Mouse (Mus musculus): Measurements from ENCODE around the gene Plcxd3. TPM values are rescaled to one million over a fixed set of nuclear protein-coding genes. Genes with fewer than 3 reads are reported as not detected.

Plcxd3 gene
- polyA plus RNA-seq, 1 experiment: not detected

DNA sequence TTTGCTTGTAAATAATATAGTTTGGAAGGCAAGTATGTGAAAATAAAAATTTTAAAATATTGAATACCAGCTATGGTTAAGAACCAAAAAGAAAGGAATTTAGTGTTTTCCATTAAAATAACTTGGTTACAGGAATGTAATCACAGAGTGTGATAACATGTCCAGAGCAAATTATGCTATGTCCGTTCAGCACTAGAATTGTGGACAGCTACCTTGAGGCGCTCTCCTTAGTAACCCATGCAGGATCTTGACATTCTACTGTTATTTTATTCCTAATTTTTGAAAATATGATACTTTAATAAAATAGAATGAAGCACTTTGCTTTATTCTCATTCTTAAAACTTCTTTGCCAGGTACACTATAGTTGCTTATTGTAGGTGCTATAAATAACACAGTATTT is 7.5 kb upstream of the Plcxd3 start:
- Histone ChIP-seq H3K27me3 (ENCODE audit: control insufficient read depth, insufficient read depth, low read length) (no peaks in the 10 kb centered on the region), H3K36me3 (ENCODE audit: control insufficient read depth, insufficient read depth, low read length) (no peaks in the 10 kb centered on the region), H3K4me1 (ENCODE audit: control insufficient read depth, insufficient read depth, insufficient read length) (no peaks in the 10 kb centered on the region), H3K4me3 (ENCODE audit: extremely low read depth, insufficient read depth, insufficient read length) (no peak overlapping the region), H3K27ac (ENCODE audit: insufficient read depth, low read length) (no peak overlapping the region)
- 68% methylated on average over 2 of the region's 2 CpGs for WGBS
- DNase-seq (ENCODE audit: low read depth in 1 of 2, low spot score in 2 of 2): no peak
- no peak for TF ChIP-seq POLR2A (IDR thresholded peaks at IDR 0.05; ENCODE audit: low read depth, low read length)
- TF ChIP-seq CTCF (IDR thresholded peaks at IDR 0.05; ENCODE audit: extremely low read depth, insufficient read depth, insufficient read length, insufficient replicate concordance): no peak

- Histone ChIP-seq H3K4me3 (ENCODE audit: extremely low read depth, insufficient read depth, insufficient read length) (no peak overlapping the region), H3K4me1 (ENCODE audit: control insufficient read depth, insufficient read depth, insufficient read length) (no peaks in the 10 kb centered on the region), H3K36me3 (ENCODE audit: control insufficient read depth, insufficient read depth, low read length) (no peaks in the 10 kb centered on the region), H3K27me3 (ENCODE audit: control insufficient read depth, insufficient read depth, low read length) (no peaks in the 10 kb centered on the region), H3K27ac (ENCODE audit: insufficient read depth, low read length) (no peak overlapping the region)
- no peak for TF ChIP-seq POLR2A (IDR thresholded peaks at IDR 0.05; ENCODE audit: low read depth, low read length)
- TF ChIP-seq CTCF (IDR thresholded peaks at IDR 0.05; ENCODE audit: extremely low read depth, insufficient read depth, insufficient read length, insufficient replicate concordance): no peak
- 59% methylated on average over 6 of the region's 6 CpGs for WGBS
- no peak for DNase-seq (ENCODE audit: low read depth in 1 of 2, low spot score in 2 of 2)
These were observed 769 bp upstream of the Plcxd3 start for GRCm38 (mm10) chr15:4374453-4374990.

GRCm38 (mm10) chr15:4375031-4375422 is 264 bp upstream of the Plcxd3 start:
- no peak for DNase-seq (ENCODE audit: low read depth in 1 of 2, low spot score in 2 of 2)
- H3K27me3 ChIP-seq (ENCODE audit: control insufficient read depth, insufficient read depth, low read length): no peaks in the 10 kb centered on the region
- no peak overlapping the region for H3K27ac ChIP-seq (ENCODE audit: insufficient read depth, low read length)
- H3K4me1 ChIP-seq (ENCODE audit: control insufficient read depth, insufficient read depth, insufficient read length): no peaks in the 10 kb centered on the region
- H3K4me3 ChIP-seq (ENCODE audit: extremely low read depth, insufficient read depth, insufficient read length): no peak overlapping the region
- WGBS: 38% methylated on average over 6 of the region's 6 CpGs
- TF ChIP-seq CTCF (IDR thresholded peaks at IDR 0.05; ENCODE audit: extremely low read depth, insufficient read depth, insufficient read length, insufficient replicate concordance) (no peak), POLR2A (IDR thresholded peaks at IDR 0.05; ENCODE audit: low read depth, low read length) (no peak)
- no peaks in the 10 kb centered on the region for H3K36me3 ChIP-seq (ENCODE audit: control insufficient read depth, insufficient read depth, low read length)

DNA sequence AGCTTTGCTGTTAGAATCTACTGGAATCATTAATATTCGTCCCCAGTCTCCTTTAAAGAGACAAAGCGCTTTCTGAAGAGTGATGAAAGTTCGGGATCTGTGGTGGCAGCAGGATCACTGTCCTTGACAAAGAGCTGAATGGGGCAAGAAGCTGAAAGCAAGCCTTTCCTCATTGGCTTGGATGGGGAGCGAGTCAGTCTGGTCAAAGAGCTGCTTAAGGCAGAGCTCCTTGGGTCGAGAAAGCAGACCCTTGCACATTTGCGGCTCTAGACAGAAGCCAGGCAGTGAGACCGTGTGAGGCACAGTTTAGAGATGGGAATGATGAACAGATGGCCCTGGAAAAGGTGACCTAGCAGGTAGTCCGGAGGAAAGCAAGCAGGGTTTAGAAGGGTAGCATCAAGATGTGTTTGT is 935 bp downstream of the Plcxd3 start:
- 37% methylated on average over 8 of the region's 8 CpGs for WGBS
- Histone ChIP-seq H3K4me3 (ENCODE audit: extremely low read depth, insufficient read depth, insufficient read length) (no peak overlapping the region), H3K36me3 (ENCODE audit: control insufficient read depth, insufficient read depth, low read length) (no peaks in the 10 kb centered on the region)

DNA sequence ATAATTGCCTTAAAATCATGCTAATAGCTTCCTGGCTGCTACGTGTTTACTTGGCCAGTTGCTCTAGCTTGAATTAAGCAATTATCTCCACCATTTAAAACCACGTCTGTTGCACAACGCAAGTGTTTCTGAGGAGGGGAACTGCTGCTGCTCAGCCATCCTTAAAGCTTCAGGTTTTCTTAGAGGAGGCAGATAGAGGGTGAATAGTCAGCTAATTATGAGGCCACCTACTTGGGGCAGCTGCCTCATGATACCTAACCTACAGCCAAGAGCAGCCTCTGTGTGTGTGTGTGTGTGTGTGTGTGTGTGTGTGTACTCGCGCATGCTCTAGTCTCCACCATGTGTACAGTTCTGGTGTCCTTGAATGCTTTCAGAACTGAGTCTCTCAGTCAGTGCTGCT is 3.5 kb downstream of the Plcxd3 start:
- Histone ChIP-seq H3K27ac (ENCODE audit: insufficient read depth, low read length) (no peak overlapping the region), H3K4me3 (ENCODE audit: extremely low read depth, insufficient read depth, insufficient read length) (no peak overlapping the region), H3K36me3 (ENCODE audit: control insufficient read depth, insufficient read depth, low read length) (no peaks in the 10 kb centered on the region), H3K4me1 (ENCODE audit: control insufficient read depth, insufficient read depth, insufficient read length) (no peaks in the 10 kb centered on the region), H3K27me3 (ENCODE audit: control insufficient read depth, insufficient read depth, low read length) (no peaks in the 10 kb centered on the region)
- no peak for DNase-seq (ENCODE audit: low read depth in 1 of 2, low spot score in 2 of 2)
- WGBS: 88% methylated on average over 5 of the region's 5 CpGs
- TF ChIP-seq POLR2A (IDR thresholded peaks at IDR 0.05; ENCODE audit: low read depth, low read length) (no peak), CTCF (IDR thresholded peaks at IDR 0.05; ENCODE audit: extremely low read depth, insufficient read depth, insufficient read length, insufficient replicate concordance) (no peak)

More for the DNA sequence above, 935 bp downstream of the Plcxd3 start:
- no peak for DNase-seq (ENCODE audit: low read depth in 1 of 2, low spot score in 2 of 2)
- H3K27me3 ChIP-seq (ENCODE audit: control insufficient read depth, insufficient read depth, low read length): no peaks in the 10 kb centered on the region
- H3K27ac ChIP-seq (ENCODE audit: insufficient read depth, low read length): no peak overlapping the region
- no peaks in the 10 kb centered on the region for H3K4me1 ChIP-seq (ENCODE audit: control insufficient read depth, insufficient read depth, insufficient read length)
- no peak for TF ChIP-seq POLR2A (IDR thresholded peaks at IDR 0.05; ENCODE audit: low read depth, low read length)
- no peak for TF ChIP-seq CTCF (IDR thresholded peaks at IDR 0.05; ENCODE audit: extremely low read depth, insufficient read depth, insufficient read length, insufficient replicate concordance)

GRCm38 (mm10) chr15:4387774-4388173 is 12.5 kb downstream of the Plcxd3 start:
- no peak overlapping the region for H3K4me3 ChIP-seq (ENCODE audit: extremely low read depth, insufficient read depth, insufficient read length)
- H3K27ac ChIP-seq (ENCODE audit: insufficient read depth, low read length): no peak overlapping the region
- DNase-seq (ENCODE audit: low read depth in 1 of 2, low spot score in 2 of 2): no peak
- no peak for TF ChIP-seq POLR2A (IDR thresholded peaks at IDR 0.05; ENCODE audit: low read depth, low read length)
- TF ChIP-seq CTCF (IDR thresholded peaks at IDR 0.05; ENCODE audit: extremely low read depth, insufficient read depth, insufficient read length, insufficient replicate concordance): no peak
- no peaks in the 10 kb centered on the region for H3K4me1 ChIP-seq (ENCODE audit: control insufficient read depth, insufficient read depth, insufficient read length)
- no peaks in the 10 kb centered on the region for H3K27me3 ChIP-seq (ENCODE audit: control insufficient read depth, insufficient read depth, low read length)
- no peaks in the 10 kb centered on the region for H3K36me3 ChIP-seq (ENCODE audit: control insufficient read depth, insufficient read depth, low read length)

DNA sequence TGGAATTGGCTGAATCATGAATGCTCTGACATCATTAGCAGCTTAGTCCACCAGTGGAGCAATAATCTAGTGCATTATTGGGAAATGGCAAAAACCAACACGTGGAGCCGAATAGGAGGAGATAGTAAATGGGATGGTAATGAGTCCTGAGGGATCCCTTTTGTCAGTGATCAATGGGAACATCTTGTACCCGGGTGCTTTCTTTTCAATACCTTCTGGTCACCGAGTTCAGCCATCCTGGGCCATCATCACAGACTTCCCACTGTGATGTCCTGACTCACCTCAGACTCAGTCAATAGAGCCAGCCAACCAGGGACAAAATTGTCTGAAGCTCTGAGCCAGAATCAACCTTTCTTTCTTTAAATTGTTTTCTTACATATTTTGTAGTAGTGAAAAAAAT is 24.8 kb downstream of the Plcxd3 start:
- Histone ChIP-seq H3K36me3 (ENCODE audit: control insufficient read depth, insufficient read depth, low read length) (no peaks in the 10 kb centered on the region), H3K27ac (ENCODE audit: insufficient read depth, low read length) (no peak overlapping the region), H3K27me3 (ENCODE audit: control insufficient read depth, insufficient read depth, low read length) (no peaks in the 10 kb centered on the region), H3K4me1 (ENCODE audit: control insufficient read depth, insufficient read depth, insufficient read length) (no peaks in the 10 kb centered on the region), H3K4me3 (ENCODE audit: extremely low read depth, insufficient read depth, insufficient read length) (no peak overlapping the region)
- WGBS: 78% methylated on average over 4 of the region's 4 CpGs
- TF ChIP-seq POLR2A (IDR thresholded peaks at IDR 0.05; ENCODE audit: low read depth, low read length) (no peak), CTCF (IDR thresholded peaks at IDR 0.05; ENCODE audit: extremely low read depth, insufficient read depth, insufficient read length, insufficient replicate concordance) (no peak)
- DNase-seq (ENCODE audit: low read depth in 1 of 2, low spot score in 2 of 2): no peak

All from spleen, adult 2 months (tissue).